Mouse (Mus musculus) Patski (cell line): Measurements from ENCODE around the gene Eno2. TPM values are rescaled to one million over a fixed set of nuclear protein-coding genes. Genes with fewer than 3 reads are reported as not detected.

Experiments
- ATAC-seq: fragments of 100-300 bp; one replicate; pipeline ENCODE4 v1.8.0; 2021
- CTCF ChIA-PET: fragments of 350-600 bp; sonication (Branson Sonifier 250); formaldehyde crosslinking; loops from one replicate; lab custom pipeline; 2022; ENCODE audit warnings: inconsistent platforms; lab: Charles Lee
- POLR2A ChIA-PET: fragments of 350-600 bp; sonication (Branson Sonifier 250); formaldehyde crosslinking; loops from one replicate; lab custom pipeline; 2022; ENCODE audit warnings: antibody characterized with exemption, inconsistent platforms; lab: Charles Lee
- DNase-seq: peaks from one replicate; pipeline ENCODE4 v3.0.0-alpha.2; 2011; ENCODE audit warnings: low read depth, low spot score
- H3K27me3 ChIP-seq: fragments of 371-371 bp; one replicate; pipeline ENCODE4 v1.5.1; 2021
- CTCF ChIP-seq: fragments of 100-300 bp; IDR thresholded peaks from one replicate; pipeline ENCODE4 v1.5.1; 2021
- in situ Hi-C: fragments of 300-500 bp; cut with MboI; formaldehyde crosslinking; loops from 3 replicates; pipeline ENCODE4 v1.11.1; 2018; ENCODE audit warnings: low pct_unique_long_range_greater_than_20kb, mixed read lengths
- polyA plus RNA-seq: library from polyadenylated mRNA; unstranded; gene quantifications from one replicate; pipeline ENCODE4 v1.2.3, GENCODE M21; 2021

Eno2 gene
- polyA plus RNA-seq, 1 experiment from 2014 or later: 25.8 TPM

GRCm38 (mm10) chr6:124718703-124719102, 50.8 kb downstream of the Eno2 start:
- no peak for TF ChIP-seq CTCF
- in situ Hi-C loops: no loop called here
- ChIA-PET POLR2A (no interaction called here), CTCF (interaction anchor here (1.0 to 1.6 kb wide), 2 partner anchors 21 to 22 kb away, joined by 3 to 4 read pairs; partner anchors contain the start of gene Grcc10)
- ATAC-seq: no peak
- no peak for DNase-seq
- H3K27me3 ChIP-seq: no peaks in the 10 kb centered on the region

- TF ChIP-seq CTCF: no peak
- H3K27me3 ChIP-seq: no peaks in the 10 kb centered on the region
- in situ Hi-C loops: no loop called here
- ChIA-PET POLR2A (no interaction called here), CTCF (interaction anchor here (1.3 kb wide), 1 partner anchor 41 kb away, joined by 4 read pairs; no protein-coding TSS in a partner anchor)
- no peak for ATAC-seq
- DNase-seq: no peak
Measured at GRCm38 (mm10) chr6:124717968-124718367, 51.5 kb downstream of the Eno2 start.

DNA sequence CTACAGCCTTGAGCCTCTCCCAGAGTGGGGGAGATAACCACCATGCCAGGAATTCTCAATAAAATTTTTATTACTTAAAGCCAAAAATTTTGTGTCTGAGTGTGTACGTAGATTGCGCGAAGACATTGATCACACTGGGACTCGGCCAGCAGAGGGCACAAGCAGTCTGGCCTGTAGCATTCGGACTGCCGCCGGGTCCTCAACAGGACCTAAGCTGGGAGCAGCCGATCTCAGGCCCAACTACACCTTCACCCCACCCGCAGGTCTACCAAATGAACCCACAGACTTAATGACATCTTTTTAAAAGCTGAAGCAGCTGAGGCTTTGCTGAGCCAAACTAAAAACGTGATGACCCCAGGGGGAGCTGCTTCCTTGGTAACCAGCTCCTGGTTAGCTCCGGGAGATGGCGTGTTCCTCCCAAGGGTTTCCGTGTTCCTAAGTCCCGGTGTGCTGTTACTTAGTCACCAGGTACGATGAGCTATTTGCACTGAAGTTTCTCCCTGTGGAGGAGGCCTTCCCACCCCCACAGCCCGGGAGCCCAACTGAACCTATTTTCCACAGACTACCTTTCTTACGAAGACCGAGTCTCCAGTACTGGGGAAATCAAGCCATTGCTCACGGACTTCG, 52.5 kb downstream of the Eno2 start:
- DNase-seq (no peak), ATAC-seq (no peak)
- H3K27me3 ChIP-seq: no peaks in the 10 kb centered on the region
- TF ChIP-seq CTCF: no peak
- POLR2A ChIA-PET: interaction anchor here (1.2 kb wide), 1 partner anchor 23 kb away, joined by 8 read pairs; the partner anchor contains the start of gene Grcc10
- in situ Hi-C loops: no loop called here
- CTCF ChIA-PET: interaction anchor here (1.1 to 2.2 kb wide), 6 partner anchors 11 to 62 kb away, joined by 3 to 7 read pairs (median 4); partner anchors contain the start of gene Grcc10

- no peak for DNase-seq
Measured at GRCm38 (mm10) chr6:124712918-124713317, 56.6 kb downstream of the Eno2 start.

GRCm38 (mm10) chr6:124711824-124712782, 57.4 kb downstream of the Eno2 start, which contains the start of the genes Emg1 and Phb2:
Gene Emg1, minus strand, starts transcription at chr6:124712178.
Gene Phb2, plus strand, starts transcription at chr6:124712336.
- no peaks in the 10 kb centered on the region for H3K27me3 ChIP-seq
- peak; percentile 94 for ATAC-seq
- TF ChIP-seq CTCF: no peak
- ChIA-PET POLR2A (interaction anchor here (1.1 to 1.4 kb wide), 2 partner anchors 10 to 47 kb away, joined by 3 to 4 read pairs; no protein-coding TSS in a partner anchor), CTCF (interaction anchor here (0.9 to 2.2 kb wide), 4 partner anchors 10 to 47 kb away, joined by 3 to 4 read pairs (median 4); no protein-coding TSS in a partner anchor)
- DNase-seq: peak; percentile 84
- in situ Hi-C loops: no loop called here

More at GRCm38 (mm10) chr6:124712918-124713317, 56.6 kb downstream of the Eno2 start:
- no peak for ATAC-seq
- POLR2A ChIA-PET: interaction anchor here (1.4 kb wide), 1 partner anchor 46 kb away, joined by 4 read pairs; no protein-coding TSS in a partner anchor
- CTCF ChIA-PET: interaction anchor here (0.9 to 2.1 kb wide), 2 partner anchors 10 to 19 kb away, joined by 3 to 6 read pairs; no protein-coding TSS in a partner anchor
- no peaks in the 10 kb centered on the region for H3K27me3 ChIP-seq
- in situ Hi-C loops: no loop called here
- TF ChIP-seq CTCF: no peak

Other genes with a start within 250 kb of the Eno2 start
- 60.3 TPM for gene C1s1, start 227.3 kb downstream of the Eno2 start, polyA plus RNA-seq
- 7.9 TPM for gene C1rb, start 199.4 kb downstream of the Eno2 start, polyA plus RNA-seq
- 6.1 TPM for gene C1s2, start 133.6 kb downstream of the Eno2 start, polyA plus RNA-seq
- gene Lpcat3, start 106.6 kb downstream of the Eno2 start, polyA plus RNA-seq: 107 TPM
- 100 TPM for gene Emg1, start 57.5 kb downstream of the Eno2 start, polyA plus RNA-seq
- gene Phb2, start 57.3 kb downstream of the Eno2 start, polyA plus RNA-seq: 275 TPM
- 1.5 TPM for gene Ptpn6, start 31.0 kb downstream of the Eno2 start, polyA plus RNA-seq
- 270 TPM for gene Grcc10, start 28.3 kb downstream of the Eno2 start, polyA plus RNA-seq
- gene Gm45234, start 13.7 kb downstream of the Eno2 start, polyA plus RNA-seq: 0.82 TPM
- 100.0 TPM for gene Atn1, start 13.1 kb downstream of the Eno2 start, polyA plus RNA-seq
- not detected for gene Lrrc23, start 10.1 kb upstream of the Eno2 start, polyA plus RNA-seq
- 23.6 TPM for gene Spsb2, start 39.0 kb upstream of the Eno2 start, polyA plus RNA-seq
- gene Tpi1, start 44.6 kb upstream of the Eno2 start, polyA plus RNA-seq: 1,211 TPM
- 130 TPM for gene Usp5, start 59.8 kb upstream of the Eno2 start, polyA plus RNA-seq
- gene Cdca3, start 59.9 kb upstream of the Eno2 start, polyA plus RNA-seq: 66.3 TPM
- gene Gnb3, start 70.6 kb upstream of the Eno2 start, polyA plus RNA-seq: 0.09 TPM
- gene P3h3, start 88.1 kb upstream of the Eno2 start, polyA plus RNA-seq: 15.1 TPM
- gene Gpr162, start 94.3 kb upstream of the Eno2 start, polyA plus RNA-seq: 10.3 TPM
- gene Cd4, start 118.5 kb upstream of the Eno2 start, polyA plus RNA-seq: not detected
- gene Lag3, start 142.0 kb upstream of the Eno2 start, polyA plus RNA-seq: 0.49 TPM
- gene Ptms, start 150.4 kb upstream of the Eno2 start, polyA plus RNA-seq: 850 TPM
- 442 TPM for gene Mlf2, start 161.7 kb upstream of the Eno2 start, polyA plus RNA-seq
- gene Cops7a, start 195.9 kb upstream of the Eno2 start, polyA plus RNA-seq: 153 TPM
- 12.9 TPM for gene Pianp, start 227.0 kb upstream of the Eno2 start, polyA plus RNA-seq
- gene Zfp384, start 239.5 kb upstream of the Eno2 start, polyA plus RNA-seq: 53.0 TPM